Mouse (Mus musculus) naive thymus-derived CD4-positive, alpha-beta T cell, adult 5 months (primary cell): ENCODE data around the gene Btbd35f13. TPM values are rescaled to one million over a fixed set of nuclear protein-coding genes. Genes with fewer than 3 reads are reported as not detected.

Experiments
- polyA plus RNA-seq: library from polyadenylated mRNA; unstranded; fragments of 100-300 nt; shearing (Covaris generic); gene quantifications from one replicate; pipeline ENCODE4 v1.2.1, GENCODE M21; 2017

The Btbd35f13 gene
- polyA plus RNA-seq, result not detected

GRCm38 (mm10) chrX:33656872-33657271, at the start of gene Btbd35f13:
Gene Btbd35f13 (plus strand): TSS chrX:33657172.

DNA sequence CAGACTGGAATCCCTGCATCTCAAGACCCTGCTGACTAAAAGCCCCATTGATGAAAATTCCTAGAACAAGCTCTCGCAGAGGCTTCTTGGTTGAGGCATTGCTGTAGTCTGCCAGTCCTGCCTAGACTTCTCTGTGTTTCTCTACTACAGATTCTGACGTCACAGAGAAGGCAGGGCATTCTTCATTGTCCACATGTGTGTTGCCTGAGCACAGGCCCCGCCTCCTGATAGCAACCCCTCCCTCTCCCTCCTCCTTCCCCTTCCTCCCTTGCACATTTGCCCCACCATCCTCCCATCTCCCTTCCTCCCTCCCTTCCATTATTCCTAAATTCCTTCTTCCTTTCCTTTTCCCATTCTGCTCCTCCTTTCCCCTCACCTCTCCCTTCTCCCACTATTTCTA, 45.3 kb downstream of the Btbd35f13 start, which contains the start of gene Btbd35f14:
Gene Btbd35f14, minus strand, starts transcription at position 101 of the 400 bp plus-strand sequence.

Other genes starting within 250 kb of the Btbd35f13 start
- gene Btbd35f15, start 79.9 kb upstream of the Btbd35f13 start, polyA plus RNA-seq, result not detected
- not detected for gene Btbd35f14, start 45.2 kb downstream of the Btbd35f13 start, polyA plus RNA-seq